Mouse (Mus musculus): ENCODE measurements around the gene A530064D06Rik.

DNA sequence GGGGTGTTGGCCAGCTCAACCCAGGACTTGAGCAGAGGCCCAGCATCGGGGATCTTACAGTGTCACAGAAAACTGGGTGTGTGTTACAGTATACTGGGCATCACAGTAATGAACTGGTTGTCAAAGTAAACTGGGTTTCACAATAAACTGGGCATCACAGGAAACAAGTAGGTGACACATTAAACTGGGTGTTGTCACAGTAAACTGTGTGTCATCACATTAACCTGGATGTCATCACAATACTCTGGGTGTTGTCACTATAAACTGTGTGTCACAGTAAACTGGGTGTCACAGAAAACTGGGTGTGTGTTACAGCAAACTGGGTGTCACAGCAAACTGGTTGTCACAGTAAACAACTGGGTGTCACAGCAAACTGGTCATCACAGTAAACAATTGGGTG, 48.4 kb upstream of the A530064D06Rik start:
- TF ChIP-seq CTCF (IDR thresholded peaks at IDR 0.05; ENCODE audit: borderline replicate concordance, insufficient read depth, low read depth, low read length) (no peak), POLR2A (IDR thresholded peaks at IDR 0.05; ENCODE audit: borderline replicate concordance, insufficient read depth, low read length) (no peak)
